Mouse (Mus musculus): ENCODE measurements around the gene Osbpl3. TPM values are rescaled to one million over a fixed set of nuclear protein-coding genes. Genes with fewer than 3 reads are reported as not detected.

Gene Osbpl3
- polyA plus RNA-seq, 1 experiment, result 26.1 TPM

DNA sequence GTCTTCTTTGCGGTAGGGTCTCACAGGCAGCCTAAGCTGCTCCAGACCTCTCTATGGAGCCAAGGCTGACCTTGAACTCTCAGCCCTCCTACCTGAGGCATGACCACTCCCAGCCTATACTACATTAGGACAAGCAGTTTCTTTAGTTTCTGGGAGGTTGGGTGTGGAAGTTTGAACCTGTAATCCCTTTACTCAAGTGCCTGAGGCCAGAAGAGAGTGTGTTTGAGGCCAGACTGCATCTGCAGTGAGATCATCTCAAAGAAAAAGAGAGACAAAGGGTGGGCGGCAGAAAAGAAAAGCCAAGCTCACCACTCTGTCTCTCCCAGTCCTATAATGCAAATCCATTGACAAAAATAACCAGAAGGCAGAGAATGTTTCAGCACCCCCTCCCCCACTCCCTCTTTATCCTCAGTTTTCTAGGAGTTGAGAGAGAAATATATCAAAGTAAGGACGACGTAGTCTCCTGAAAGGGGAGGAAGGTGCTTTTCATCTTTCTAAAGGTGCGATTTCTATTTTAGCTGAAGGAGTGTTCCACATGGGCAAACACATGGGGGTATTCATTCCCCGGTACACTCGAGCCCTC, 137.3 kb downstream of the Osbpl3 start:
- peaks cover 24% of the 10 kb centered on the region for H3K4me1 ChIP-seq (ENCODE audit: control insufficient read depth, insufficient read depth, low read length)
- peak overlapping the region; percentile 98 for H3K27ac ChIP-seq (ENCODE audit: insufficient read depth, low read length)
- TF ChIP-seq POLR2A (IDR thresholded peaks at IDR 0.05; ENCODE audit: extremely low read depth, insufficient read depth, low read length) (no peak), CTCF (IDR thresholded peaks at IDR 0.05; ENCODE audit: extremely low read depth, insufficient read depth, low read length) (no peak)
- no peak overlapping the region for H3K4me3 ChIP-seq (ENCODE audit: insufficient read depth, low read length)

- no peak for TF ChIP-seq POLR2A (IDR thresholded peaks at IDR 0.05; ENCODE audit: extremely low read depth, insufficient read depth, low read length)
- no peak for TF ChIP-seq CTCF (IDR thresholded peaks at IDR 0.05; ENCODE audit: extremely low read depth, insufficient read depth, low read length)
- Histone ChIP-seq H3K4me1 (ENCODE audit: control insufficient read depth, insufficient read depth, low read length) (peaks cover 24% of the 10 kb centered on the region), H3K27ac (ENCODE audit: insufficient read depth, low read length) (peak overlapping the region; percentile 98), H3K4me3 (ENCODE audit: insufficient read depth, low read length) (no peak overlapping the region)
These were observed 137.9 kb downstream of the Osbpl3 start for GRCm38 (mm10) chr6:50318150-50318549.

DNA sequence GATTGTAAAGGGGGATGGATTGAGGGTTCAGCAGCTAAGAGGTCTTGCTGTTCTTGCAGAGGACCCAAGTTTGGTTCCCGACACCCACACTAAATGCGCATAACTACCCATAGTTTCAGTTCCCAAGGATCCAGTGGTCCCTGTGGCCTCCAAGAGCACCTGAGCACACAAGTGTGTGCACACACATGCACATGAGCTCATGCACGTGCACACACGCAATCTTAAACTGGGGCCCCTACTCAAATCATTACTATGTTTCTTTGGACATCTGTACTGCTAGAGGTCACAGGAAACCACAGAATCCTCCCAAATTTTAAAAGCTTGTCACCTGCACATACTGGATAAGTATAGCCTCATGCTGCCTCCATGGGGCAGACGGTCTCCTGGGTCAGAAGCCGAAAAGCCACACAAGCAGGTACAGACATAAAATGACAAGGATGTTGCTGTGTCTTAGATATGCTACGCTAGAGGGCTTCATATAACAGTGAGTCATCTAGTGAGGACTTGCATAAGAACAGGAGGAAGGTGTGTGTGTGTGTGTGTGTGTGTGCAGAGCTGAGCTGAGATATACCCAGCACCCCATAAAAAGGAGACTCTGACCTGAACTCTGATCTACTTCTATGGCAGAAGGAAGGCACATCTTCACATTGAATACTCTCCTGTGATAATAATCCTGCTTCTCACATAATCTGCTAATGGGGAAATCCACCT, 139.1 kb downstream of the Osbpl3 start:
- Histone ChIP-seq H3K4me3 (ENCODE audit: insufficient read depth, low read length) (no peak overlapping the region), H3K4me1 (ENCODE audit: control insufficient read depth, insufficient read depth, low read length) (peaks cover 20% of the 10 kb centered on the region), H3K27ac (ENCODE audit: insufficient read depth, low read length) (no peak overlapping the region)
- no peak for TF ChIP-seq POLR2A (IDR thresholded peaks at IDR 0.05; ENCODE audit: extremely low read depth, insufficient read depth, low read length)

DNA sequence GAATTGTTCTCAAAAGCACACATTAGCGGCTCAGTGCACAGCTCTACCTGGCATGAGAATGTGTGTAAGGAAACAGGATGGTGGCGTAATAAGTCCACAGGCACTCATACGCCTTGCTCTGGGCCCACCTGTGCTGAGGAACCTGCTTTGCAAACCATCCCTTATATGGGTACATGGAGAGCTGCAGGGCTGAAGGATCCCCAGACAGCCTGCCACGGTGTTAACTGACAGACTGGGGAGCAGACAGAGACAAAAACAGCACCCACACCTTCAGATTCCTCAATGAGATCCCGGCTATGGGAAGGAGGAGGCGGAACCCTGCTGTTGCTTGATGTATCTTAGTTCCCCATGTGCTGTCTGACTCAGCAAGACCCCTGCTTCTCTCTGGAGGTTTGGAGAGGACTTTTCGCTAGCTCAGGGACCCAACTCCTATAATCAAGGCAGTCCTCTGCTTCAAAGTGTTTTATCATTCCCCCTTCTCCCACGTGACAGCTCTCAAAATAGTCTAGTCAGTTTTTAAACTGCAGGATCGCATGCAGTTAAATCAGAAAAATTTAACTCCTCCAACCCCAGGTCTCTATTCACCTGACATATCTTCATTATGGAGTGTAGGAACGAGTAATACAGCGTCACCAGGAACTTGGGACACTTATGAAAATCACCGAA, 141.5 kb downstream of the Osbpl3 start:
- TF ChIP-seq CTCF (IDR thresholded peaks at IDR 0.05; ENCODE audit: extremely low read depth, insufficient read depth, low read length) (no peak), POLR2A (IDR thresholded peaks at IDR 0.05; ENCODE audit: extremely low read depth, insufficient read depth, low read length) (no peak)
- Histone ChIP-seq H3K4me3 (ENCODE audit: insufficient read depth, low read length) (no peak overlapping the region), H3K27ac (ENCODE audit: insufficient read depth, low read length) (peak overlapping the region; percentile 56; the same call in 1 of the 2 replicates), H3K4me1 (ENCODE audit: control insufficient read depth, insufficient read depth, low read length) (peaks cover 18% of the 10 kb centered on the region)

DNA sequence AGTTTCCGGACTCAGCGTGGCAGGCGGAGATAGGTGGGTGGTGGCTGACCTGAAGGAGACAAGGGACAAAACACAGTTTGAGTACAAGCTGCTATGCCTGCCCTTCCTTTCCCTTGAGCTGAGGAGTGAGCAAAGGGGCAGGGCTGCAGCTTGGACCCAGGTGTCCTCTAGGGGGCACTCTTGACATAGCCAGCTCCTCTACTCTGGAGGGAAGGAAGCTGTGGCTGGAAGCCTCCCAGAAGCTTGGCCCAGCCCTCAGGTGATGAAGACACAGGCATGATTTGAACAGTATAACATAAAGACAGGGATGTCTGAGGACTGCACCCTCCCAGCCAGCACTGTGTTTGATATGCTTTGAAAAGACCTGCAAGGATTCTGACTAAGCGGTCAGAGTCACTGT, 143.4 kb downstream of the Osbpl3 start:
- Histone ChIP-seq H3K4me1 (ENCODE audit: control insufficient read depth, insufficient read depth, low read length) (peaks cover 7% of the 10 kb centered on the region), H3K4me3 (ENCODE audit: insufficient read depth, low read length) (no peak overlapping the region), H3K27ac (ENCODE audit: insufficient read depth, low read length) (no peak overlapping the region)
- no peak for TF ChIP-seq POLR2A (IDR thresholded peaks at IDR 0.05; ENCODE audit: extremely low read depth, insufficient read depth, low read length)
- TF ChIP-seq CTCF (IDR thresholded peaks at IDR 0.05; ENCODE audit: extremely low read depth, insufficient read depth, low read length), result peak; percentile 86

- no peak for TF ChIP-seq POLR2A (IDR thresholded peaks at IDR 0.05; ENCODE audit: extremely low read depth, insufficient read depth, low read length)
- TF ChIP-seq CTCF (IDR thresholded peaks at IDR 0.05; ENCODE audit: extremely low read depth, insufficient read depth, low read length), result peak; percentile 50
- Histone ChIP-seq H3K4me1 (ENCODE audit: control insufficient read depth, insufficient read depth, low read length) (no peaks in the 10 kb centered on the region), H3K27ac (ENCODE audit: insufficient read depth, low read length) (no peak overlapping the region), H3K4me3 (ENCODE audit: insufficient read depth, low read length) (no peak overlapping the region)
These were observed 147.0 kb downstream of the Osbpl3 start for GRCm38 (mm10) chr6:50309019-50309418.

DNA sequence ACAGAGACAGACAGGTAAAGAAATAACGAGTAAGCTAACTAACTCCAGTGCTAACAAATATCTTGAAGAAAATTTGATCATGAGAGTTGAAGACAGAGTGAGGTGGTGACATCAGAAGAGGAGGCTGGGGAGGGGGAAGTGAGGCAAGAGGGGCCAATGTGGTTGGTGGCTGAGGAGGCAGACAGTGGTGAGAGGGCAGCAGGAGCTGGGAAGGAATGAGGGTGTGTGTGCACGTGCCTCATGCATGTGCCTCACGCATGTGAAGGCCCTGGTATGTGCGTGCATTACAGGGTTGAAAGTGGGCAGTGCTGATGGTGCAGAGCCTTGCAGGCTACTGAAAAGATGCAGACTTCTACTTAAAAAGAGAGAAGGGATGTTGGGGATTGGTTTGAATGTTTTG, 149.4 kb downstream of the Osbpl3 start:
- Histone ChIP-seq H3K27ac (ENCODE audit: insufficient read depth, low read length) (no peak overlapping the region), H3K4me3 (ENCODE audit: insufficient read depth, low read length) (no peak overlapping the region), H3K4me1 (ENCODE audit: control insufficient read depth, insufficient read depth, low read length) (no peaks in the 10 kb centered on the region)
- no peak for TF ChIP-seq CTCF (IDR thresholded peaks at IDR 0.05; ENCODE audit: extremely low read depth, insufficient read depth, low read length)
- TF ChIP-seq POLR2A (IDR thresholded peaks at IDR 0.05; ENCODE audit: extremely low read depth, insufficient read depth, low read length), result no peak

- Histone ChIP-seq H3K4me1 (ENCODE audit: control insufficient read depth, insufficient read depth, low read length) (no peaks in the 10 kb centered on the region), H3K27ac (ENCODE audit: insufficient read depth, low read length) (no peak overlapping the region), H3K4me3 (ENCODE audit: insufficient read depth, low read length) (no peak overlapping the region)
- peak; percentile 91 for TF ChIP-seq CTCF (IDR thresholded peaks at IDR 0.05; ENCODE audit: extremely low read depth, insufficient read depth, low read length)
- TF ChIP-seq POLR2A (IDR thresholded peaks at IDR 0.05; ENCODE audit: extremely low read depth, insufficient read depth, low read length), result no peak
These were observed 151.0 kb downstream of the Osbpl3 start for GRCm38 (mm10) chr6:50304949-50305491.

DNA sequence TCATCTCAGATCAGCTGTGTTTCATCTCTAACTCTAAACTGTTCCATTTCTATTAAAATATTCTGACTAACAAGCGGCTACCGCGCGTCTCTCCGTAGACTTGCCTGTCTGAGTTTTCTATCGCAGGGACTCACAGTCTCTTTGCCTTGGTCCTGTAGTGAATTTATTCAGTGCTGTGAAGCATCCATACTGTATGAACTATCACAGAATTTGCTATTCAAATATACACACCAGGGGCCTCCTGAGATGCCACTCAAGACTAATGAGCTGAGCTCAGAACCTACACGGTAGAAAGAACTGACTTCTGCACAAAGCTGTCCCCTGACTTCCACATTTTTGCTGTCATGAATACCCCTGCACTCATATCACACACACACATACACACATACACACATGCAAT, 154.9 kb downstream of the Osbpl3 start:
- TF ChIP-seq POLR2A (IDR thresholded peaks at IDR 0.05; ENCODE audit: extremely low read depth, insufficient read depth, low read length), result no peak
- no peak for TF ChIP-seq CTCF (IDR thresholded peaks at IDR 0.05; ENCODE audit: extremely low read depth, insufficient read depth, low read length)
- H3K4me3 ChIP-seq (ENCODE audit: insufficient read depth, low read length), result no peak overlapping the region
- H3K27ac ChIP-seq (ENCODE audit: insufficient read depth, low read length), result no peak overlapping the region
- no peaks in the 10 kb centered on the region for H3K4me1 ChIP-seq (ENCODE audit: control insufficient read depth, insufficient read depth, low read length)

All from cortical plate, adult 2 months (tissue).